Comparison of ENCODE assay signal across 15 mouse cellular contexts in genomic region chr3:136741659-136742058, GRCm38 (mm10).
DNase-seq lines count a peak whose midpoint lies in the region; ATAC-seq and TF ChIP-seq lines count a peak whose summit lies in the region.
"Had no signal": no experiment of that assay in that cellular context is flagged by ENCODE, and none has a peak within 500 bp of the region (broad histone marks: within the 10 kb centered on the region; RNA-seq: fewer than 3 reads in every experiment).

No protein-coding gene starts in this region.

- H3K4me2 ChIP-seq in heart, postnatal 0 days (ENCODE audit: low read depth, low read length): peak overlapping the region; percentile 19; the same call in 1 of the 2 replicates
- no peak overlapping the region for H3K4me2 ChIP-seq in midbrain, embryonic 12.5 days (replicated peaks)
- no peak overlapping the region for H3K4me2 ChIP-seq in neural tube, embryonic 15.5 days

- WGBS in heart, postnatal 0 days: 39% methylated on average over 5 of the region's 5 CpGs
- 76% methylated on average over 5 of the region's 5 CpGs for WGBS in midbrain, embryonic 12.5 days
- 84% methylated on average over 5 of the region's 5 CpGs for WGBS in midbrain, embryonic 10.5 days
- 76% methylated on average over 5 of the region's 5 CpGs for WGBS in neural tube, embryonic 15.5 days

- DNase-seq in heart, postnatal 0 days (ENCODE audit: low spot score): no peak
- no peak for DNase-seq in heart, postnatal 36 days
- DNase-seq in midbrain, embryonic 10.5 days (ENCODE audit: low spot score): no peak
- DNase-seq in ES-E14 (ENCODE audit: low read depth, low spot score): peak; percentile 40
- DNase-seq in ovary, postnatal 36 days (ENCODE audit: low spot score): no peak
- DNase-seq: adrenal gland, postnatal 36 days; cerebellum, postnatal 14 days; gastrocnemius, postnatal 36 days; kidney, adult 9 months; right cerebral cortex, postnatal 25 days; thymus, adult 18-20 months had no signal

- H3K27ac ChIP-seq in heart, postnatal 0 days (ENCODE audit: low read depth): 0 out of 2 replicates have a peak overlapping the region, but pooled peaks have one; percentile 17
- H3K27ac ChIP-seq in midbrain, embryonic 12.5 days (replicated peaks): no peak overlapping the region
- no peak overlapping the region for H3K27ac ChIP-seq in midbrain, embryonic 10.5 days (replicated peaks)
- no peak overlapping the region for H3K27ac ChIP-seq in ES-E14 (ENCODE audit: insufficient read depth, low read depth, low read length, poor library complexity, severe bottlenecking)
- no peak overlapping the region for H3K27ac ChIP-seq in neural tube, embryonic 15.5 days (replicated peaks)
- H3K27ac ChIP-seq: left cerebral cortex, adult 2 months had no signal

- no peaks in the 10 kb centered on the region for H3K9me3 ChIP-seq in heart, postnatal 0 days (replicated peaks; ENCODE audit: control insufficient read depth, low read length)
- no peaks in the 10 kb centered on the region for H3K9me3 ChIP-seq in midbrain, embryonic 12.5 days
- no peaks in the 10 kb centered on the region for H3K9me3 ChIP-seq in midbrain, embryonic 10.5 days (replicated peaks)
- H3K9me3 ChIP-seq in ES-E14 (ENCODE audit: control insufficient read depth, insufficient read depth, low read depth, low read length): no peaks in the 10 kb centered on the region
- no peaks in the 10 kb centered on the region for H3K9me3 ChIP-seq in neural tube, embryonic 15.5 days (replicated peaks)

- TF ChIP-seq CTCF in heart, postnatal 0 days (IDR thresholded peaks at IDR 0.05; ENCODE audit: low read depth): no peak

- peaks cover 29% of the 10 kb centered on the region for H3K4me1 ChIP-seq in heart, postnatal 0 days (ENCODE audit: control insufficient read depth, insufficient read depth)
- peaks cover 9% of the 10 kb centered on the region for H3K4me1 ChIP-seq in midbrain, embryonic 12.5 days
- peaks cover 18% of the 10 kb centered on the region; the same call in 1 of the 2 replicates for H3K4me1 ChIP-seq in midbrain, embryonic 10.5 days
- H3K4me1 ChIP-seq in ES-E14 (ENCODE audit: control insufficient read depth in 2 of 2, insufficient read depth in 2 of 2, low read length in 2 of 2, poor library complexity in 1 of 2): peaks cover 0 to 4% of the 10 kb centered on the region in 2 experiments; a peak in 1 of 4 replicates
- H3K4me1 ChIP-seq in neural tube, embryonic 15.5 days: peaks cover 27% of the 10 kb centered on the region

- intact Hi-C loops in heart, postnatal 36 days (cut with DNase I): no loop called here

- H3K27me3 ChIP-seq in heart, postnatal 0 days (ENCODE audit: control insufficient read depth, insufficient read depth, low read length): no peaks in the 10 kb centered on the region
- H3K27me3 ChIP-seq in midbrain, embryonic 12.5 days: no peaks in the 10 kb centered on the region
- no peaks in the 10 kb centered on the region for H3K27me3 ChIP-seq in midbrain, embryonic 10.5 days (ENCODE audit: low read depth, poor library complexity, severe bottlenecking)
- H3K27me3 ChIP-seq in neural tube, embryonic 15.5 days (replicated peaks): no peaks in the 10 kb centered on the region

- no peak for TF ChIP-seq EP300 in heart, postnatal 0 days (IDR thresholded peaks at IDR 0.05; ENCODE audit: low read depth)

- ATAC-seq in heart, postnatal 0 days (ENCODE audit: insufficient read depth, low read depth): no peak
- ATAC-seq in midbrain, embryonic 12.5 days (ENCODE audit: low FRiP score, low read depth): 0 out of 2 replicates have a peak, but pooled peaks have one; percentile 19
- ATAC-seq in neural tube, embryonic 15.5 days (ENCODE audit: low FRiP score): peak; percentile 7; the same call in 1 of the 2 replicates

- no peak overlapping the region for H3K4me3 ChIP-seq in heart, postnatal 0 days (ENCODE audit: low read depth, low read length)
- no peak overlapping the region for H3K4me3 ChIP-seq in midbrain, embryonic 12.5 days
- H3K4me3 ChIP-seq in midbrain, embryonic 10.5 days: no peak overlapping the region
- no peak overlapping the region for H3K4me3 ChIP-seq in ES-E14 (ENCODE audit: insufficient read depth in 1 of 2, low read depth in 1 of 2, low read length in 2 of 2, poor library complexity in 1 of 2, severe bottlenecking in 1 of 2)
- H3K4me3 ChIP-seq in neural tube, embryonic 15.5 days (replicated peaks): no peak overlapping the region
- H3K4me3 ChIP-seq: erythroblast, embryonic 14.5 days; left cerebral cortex, adult 2 months had no signal

- H3K36me3 ChIP-seq in heart, postnatal 0 days (replicated peaks; ENCODE audit: control insufficient read depth, insufficient read depth, low read length): no peaks in the 10 kb centered on the region
- no peaks in the 10 kb centered on the region for H3K36me3 ChIP-seq in midbrain, embryonic 12.5 days
- no peaks in the 10 kb centered on the region for H3K36me3 ChIP-seq in midbrain, embryonic 10.5 days
- no peaks in the 10 kb centered on the region for H3K36me3 ChIP-seq in ES-E14 (ENCODE audit: control insufficient read depth, insufficient read depth, low read length, poor library complexity, severe bottlenecking)
- H3K36me3 ChIP-seq in neural tube, embryonic 15.5 days: no peaks in the 10 kb centered on the region

- no peak overlapping the region for H3K9ac ChIP-seq in heart, postnatal 0 days (replicated peaks; ENCODE audit: low read depth, low read length)
- H3K9ac ChIP-seq in midbrain, embryonic 12.5 days (replicated peaks): no peak overlapping the region
- H3K9ac ChIP-seq in ES-E14 (ENCODE audit: insufficient read depth, low read depth, low read length, poor library complexity, severe bottlenecking): no peak overlapping the region
- H3K9ac ChIP-seq in neural tube, embryonic 15.5 days (replicated peaks): no peak overlapping the region

- in situ Hi-C loops in ES-E14 (cut with MboI; ENCODE audit: low sequenced_read_pairs in 2 of 2, unreplicated experiment in 2 of 2): no loop called here

TF ChIP-seq in ES-E14, 5 proteins besides CTCF, POLR2A, EP300 and RAD21:
- TF ChIP-seq ZNF384 (IDR thresholded peaks at IDR 0.05; ENCODE audit: low read depth, low read length) (no peak), CHD2 (IDR thresholded peaks at IDR 0.05; ENCODE audit: low read depth, low read length) (no peak), ZC3H11A (IDR thresholded peaks at IDR 0.05; ENCODE audit: borderline replicate concordance, low read depth, low read length) (no peak), HCFC1 (IDR thresholded peaks at IDR 0.05; ENCODE audit: borderline replicate concordance, insufficient read depth, low read length) (no peak), MAFK (IDR thresholded peaks at IDR 0.05; ENCODE audit: insufficient read depth, low read depth, low read length) (no peak)
